Mouse (Mus musculus) megakaryocyte, embryonic 14.5 days (primary cell): ENCODE measurements around the gene Sac3d1. TPM values are rescaled to one million over a fixed set of nuclear protein-coding genes. Genes with fewer than 3 reads are reported as not detected.
A peak's percentile ranks its signal among the peaks of the same experiment; 100 is the strongest.

Source experiments
- H3K27me3 ChIP-seq: replicated peaks from 2 replicates; pipeline ENCODE3; 2012; ENCODE audit warnings: inconsistent platforms
- H3K36me3 ChIP-seq: replicated peaks from 2 replicates; pipeline ENCODE3; 2012; ENCODE audit warnings: low read length, inconsistent platforms, mixed read lengths
- H3K4me1 ChIP-seq: 2 replicates; pipeline ENCODE4 v1.6.1; 2012; ENCODE audit warnings: inconsistent platforms
- H3K4me3 ChIP-seq: replicated peaks from 2 replicates; pipeline ENCODE3; 2012; ENCODE audit warnings: moderate library complexity, mild to moderate bottlenecking, inconsistent platforms
- H3K9me3 ChIP-seq: 2 replicates; pipeline ENCODE4 v1.6.1; 2012; ENCODE audit warnings: inconsistent platforms
- FLI1 ChIP-seq: IDR thresholded peaks from 2 replicates; pipeline ENCODE4 v1.6.1; 2012; ENCODE audit warnings: low read length, inconsistent platforms, mixed read lengths
- GATA1 ChIP-seq: IDR thresholded peaks from 3 replicates; pipeline ENCODE4 v1.6.1; 2012; ENCODE audit warnings: mixed read lengths, low read length, inconsistent platforms, borderline replicate concordance
- polyA plus RNA-seq: library from polyadenylated mRNA; stranded (reverse); fragments of >175 nt; gene quantifications from 2 replicates; pipeline ENCODE4 v1.2.3, GENCODE M21; 2012; ENCODE audit warnings: low replicate concordance; ENCODE audit not compliant: insufficient read depth

Sac3d1 gene
- polyA plus RNA-seq, 1 experiment: 66.7 TPM

GRCm38 (mm10) chr19:6073889-6074288, 44.6 kb downstream of the Sac3d1 start:
- Histone ChIP-seq H3K4me3 (peak overlapping the region; percentile 47), H3K27me3 (no peaks in the 10 kb centered on the region), H3K4me1 (peaks cover 44% of the 10 kb centered on the region), H3K9me3 (no peaks in the 10 kb centered on the region), H3K36me3 (peaks cover 67% of the 10 kb centered on the region)
- no peak for TF ChIP-seq FLI1
- no peak for TF ChIP-seq GATA1

- H3K4me1 ChIP-seq: peaks cover 51% of the 10 kb centered on the region
- H3K27me3 ChIP-seq: no peaks in the 10 kb centered on the region
- H3K4me3 ChIP-seq: no peak overlapping the region
- no peak for TF ChIP-seq FLI1
- TF ChIP-seq GATA1: no peak
- H3K36me3 ChIP-seq: peaks cover 78% of the 10 kb centered on the region
- H3K9me3 ChIP-seq: no peaks in the 10 kb centered on the region
These were observed 47.2 kb downstream of the Sac3d1 start for GRCm38 (mm10) chr19:6071261-6071660.

DNA sequence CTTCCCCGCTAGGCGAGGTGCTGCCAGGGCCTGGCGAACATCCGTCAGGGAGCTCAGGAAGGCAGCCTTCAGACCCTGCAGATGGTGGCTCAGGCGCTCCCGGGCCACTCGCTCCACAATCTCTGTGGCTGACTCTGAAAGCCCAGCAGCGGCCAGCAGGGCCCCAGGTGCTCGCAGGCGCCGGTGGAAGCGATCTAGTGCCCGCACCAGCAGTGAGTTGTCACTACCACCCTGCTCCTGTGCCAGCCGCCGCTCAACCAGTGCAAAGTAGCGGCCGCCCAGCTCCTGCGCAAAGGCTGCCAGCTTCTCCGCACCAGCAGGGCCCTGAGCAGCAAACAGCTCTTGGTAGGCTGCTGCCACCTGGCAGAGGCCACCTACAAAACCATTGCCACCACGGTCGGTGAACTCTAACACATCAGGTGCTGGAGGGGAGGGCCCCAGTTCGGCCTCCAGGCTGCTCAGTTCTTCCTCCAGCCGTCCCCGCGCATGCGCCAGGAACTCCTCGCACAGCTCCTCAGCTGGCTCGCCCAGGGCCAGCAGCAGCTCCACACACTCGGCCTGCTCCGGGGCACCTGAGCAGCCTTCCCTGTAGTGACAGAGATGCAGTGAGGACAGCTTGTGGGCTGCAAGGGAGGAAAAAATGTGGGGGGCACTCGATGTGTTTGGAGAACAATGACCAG, 47.7 kb downstream of the Sac3d1 start:
- no peak for TF ChIP-seq FLI1
- no peak for TF ChIP-seq GATA1
- H3K4me3 ChIP-seq: no peak overlapping the region
- H3K27me3 ChIP-seq: no peaks in the 10 kb centered on the region
- peaks cover 76% of the 10 kb centered on the region for H3K36me3 ChIP-seq
- H3K9me3 ChIP-seq: no peaks in the 10 kb centered on the region
- H3K4me1 ChIP-seq: peaks cover 50% of the 10 kb centered on the region

DNA sequence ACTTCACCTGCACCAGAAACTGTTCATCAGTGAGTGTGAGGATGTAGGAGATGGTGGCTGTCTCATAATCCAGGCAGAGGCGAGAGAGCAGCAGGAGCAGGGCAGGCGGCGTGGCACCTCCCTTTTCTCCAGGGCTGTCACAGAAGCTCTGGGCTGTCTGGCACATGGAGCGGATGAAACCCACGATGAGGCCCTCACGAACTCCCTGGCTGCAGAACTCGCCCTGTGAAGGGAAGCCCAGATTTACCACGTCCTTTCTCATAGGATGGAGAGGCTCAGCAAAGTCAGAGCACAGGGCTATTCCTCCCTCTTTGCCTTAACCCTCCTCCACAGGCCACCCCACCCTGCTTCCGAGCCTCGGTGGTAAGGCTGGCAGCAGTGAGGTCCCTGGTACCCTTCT, 48.6 kb downstream of the Sac3d1 start:
- Histone ChIP-seq H3K27me3 (no peaks in the 10 kb centered on the region), H3K4me3 (peak overlapping the region; percentile 26), H3K36me3 (peaks cover 71% of the 10 kb centered on the region), H3K4me1 (peaks cover 44% of the 10 kb centered on the region), H3K9me3 (no peaks in the 10 kb centered on the region)
- TF ChIP-seq GATA1 (no peak), FLI1 (no peak)

DNA sequence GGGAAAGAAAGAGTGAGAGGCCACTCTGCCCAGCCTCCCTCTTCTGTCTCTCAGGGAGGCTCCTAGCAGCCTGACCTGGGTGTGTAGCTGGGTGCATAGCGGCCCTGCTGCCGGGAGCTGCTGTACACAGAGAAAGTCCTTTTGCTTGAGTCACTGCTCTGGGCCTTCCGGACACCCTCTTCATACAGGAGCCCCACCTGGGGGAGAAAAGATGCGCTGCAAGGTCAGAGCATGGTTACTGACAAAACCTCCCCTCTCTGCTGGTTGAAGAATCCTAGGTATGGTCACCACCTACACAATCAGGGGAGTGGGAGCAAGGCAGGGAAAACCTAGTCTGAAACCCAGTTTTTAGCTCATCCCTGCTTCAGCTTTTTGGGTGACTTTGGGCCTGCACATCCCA, 49.5 kb downstream of the Sac3d1 start:
- Histone ChIP-seq H3K4me1 (peaks cover 39% of the 10 kb centered on the region), H3K9me3 (no peaks in the 10 kb centered on the region), H3K27me3 (no peaks in the 10 kb centered on the region), H3K4me3 (no peak overlapping the region), H3K36me3 (peaks cover 64% of the 10 kb centered on the region)
- no peak for TF ChIP-seq FLI1

- Histone ChIP-seq H3K4me3 (peak within 1 kb of the TSS; percentile 94), H3K27me3 (no peaks in the 10 kb centered on the region), H3K36me3 (peaks cover 61% of the 10 kb centered on the region), H3K4me1 (peaks cover 50% of the 10 kb centered on the region), H3K9me3 (no peaks in the 10 kb centered on the region)
- TF ChIP-seq GATA1: no peak
- no peak for TF ChIP-seq FLI1
These were observed 50.6 kb downstream of the Sac3d1 start, which contains the start of gene Tm7sf2 for GRCm38 (mm10) chr19:6067724-6068415. Tm7sf2 (minus strand) TSS chr19:6068373.

GRCm38 (mm10) chr19:6067011-6067723, 51.3 kb downstream of the Sac3d1 start:
- Histone ChIP-seq H3K27me3 (no peaks in the 10 kb centered on the region), H3K4me1 (peaks cover 57% of the 10 kb centered on the region), H3K9me3 (no peaks in the 10 kb centered on the region), H3K4me3 (peak overlapping the region; percentile 94), H3K36me3 (peaks cover 56% of the 10 kb centered on the region)
- TF ChIP-seq FLI1: no peak

- peaks cover 63% of the 10 kb centered on the region for H3K4me1 ChIP-seq
- TF ChIP-seq FLI1: no peak
- peaks cover 50% of the 10 kb centered on the region for H3K36me3 ChIP-seq
- H3K9me3 ChIP-seq: no peaks in the 10 kb centered on the region
- no peaks in the 10 kb centered on the region for H3K27me3 ChIP-seq
- peak overlapping the region; percentile 94 for H3K4me3 ChIP-seq
These were observed 51.9 kb downstream of the Sac3d1 start for GRCm38 (mm10) chr19:6066571-6066970.

Other genes starting within 250 kb of the Sac3d1 start
- 28.5 and 57.6 TPM in 2 replicates for gene Frmd8, start 243.4 kb downstream of the Sac3d1 start, polyA plus RNA-seq
- 3.6 and 6.9 TPM in 2 replicates for gene Slc25a45, start 240.8 kb downstream of the Sac3d1 start, polyA plus RNA-seq
- 0.57 and 1.3 TPM in 2 replicates for gene Tigd3, start 224.5 kb downstream of the Sac3d1 start, polyA plus RNA-seq
- 23.0 and 44.7 TPM in 2 replicates for gene Dpf2, start 205.6 kb downstream of the Sac3d1 start, polyA plus RNA-seq
- 4.4 and 15.7 TPM in 2 replicates for gene Cdc42ep2, start 193.8 kb downstream of the Sac3d1 start, polyA plus RNA-seq
- 11.0 and 14.1 TPM in 2 replicates for gene Pola2, start 154.4 kb downstream of the Sac3d1 start, polyA plus RNA-seq
- gene Slc22a20, start 132.5 kb downstream of the Sac3d1 start, polyA plus RNA-seq: not detected in 2 replicates
- gene Capn1, start 102.8 kb downstream of the Sac3d1 start, polyA plus RNA-seq: 66.2 and 91.7 TPM in 2 replicates
- gene Syvn1, start 72.1 kb downstream of the Sac3d1 start, polyA plus RNA-seq: 129 and 202 TPM in 2 replicates
- 19.0 and 54.3 TPM in 2 replicates for gene Mrpl49, start 60.9 kb downstream of the Sac3d1 start, polyA plus RNA-seq
- 3,425 and 5,919 TPM in 2 replicates for gene Fau, start 60.8 kb downstream of the Sac3d1 start, polyA plus RNA-seq
- 39.7 and 64.8 TPM in 2 replicates for gene Znhit2, start 57.5 kb downstream of the Sac3d1 start, polyA plus RNA-seq
- gene Tm7sf2, start 50.3 kb downstream of the Sac3d1 start, polyA plus RNA-seq: 26.1 and 59.5 TPM in 2 replicates
- gene Vps51, start 41.4 kb downstream of the Sac3d1 start, polyA plus RNA-seq: 23.5 and 35.2 TPM in 2 replicates
- gene Tmem262, start 38.6 kb downstream of the Sac3d1 start, polyA plus RNA-seq: not detected in 2 replicates
- not detected in 2 replicates for gene Gm28374, start 36.4 kb downstream of the Sac3d1 start, polyA plus RNA-seq
- gene Zfpl1, start 33.7 kb downstream of the Sac3d1 start, polyA plus RNA-seq: 88.5 and 121 TPM in 2 replicates
- 2.6 TPM in 1 of 2 replicates, not detected in the other for gene Cdca5, start 33.7 kb downstream of the Sac3d1 start, polyA plus RNA-seq
- 1.5 and 3.1 TPM in 2 replicates for gene AC131692.1, start 24.2 kb downstream of the Sac3d1 start, polyA plus RNA-seq
- 0.30 TPM in 1 of 2 replicates, not detected in the other for gene Naaladl1, start 12.9 kb downstream of the Sac3d1 start, polyA plus RNA-seq
- gene Snx15, start 9.7 kb upstream of the Sac3d1 start, polyA plus RNA-seq: 138 and 337 TPM in 2 replicates
- 1.7 and 3.7 TPM in 2 replicates for gene Batf2, start 22.3 kb upstream of the Sac3d1 start, polyA plus RNA-seq
- gene Arl2, start 22.9 kb upstream of the Sac3d1 start, polyA plus RNA-seq: 46.0 and 68.7 TPM in 2 replicates
- gene Majin, start 65.7 kb upstream of the Sac3d1 start, polyA plus RNA-seq: not detected in 2 replicates
- gene Gpha2, start 107.7 kb upstream of the Sac3d1 start, polyA plus RNA-seq: not detected in 2 replicates
- 26.0 and 29.6 TPM in 2 replicates for gene Ppp2r5b, start 117.2 kb upstream of the Sac3d1 start, polyA plus RNA-seq
- gene Atg2a, start 123.0 kb upstream of the Sac3d1 start, polyA plus RNA-seq: 34.7 and 62.6 TPM in 2 replicates
- 474 and 728 TPM in 2 replicates for gene Ehd1, start 158.1 kb upstream of the Sac3d1 start, polyA plus RNA-seq
- gene Cdc42bpg, start 187.8 kb upstream of the Sac3d1 start, polyA plus RNA-seq: 4.8 and 6.6 TPM in 2 replicates
- 70.2 and 174 TPM in 2 replicates for gene Men1, start 216.3 kb upstream of the Sac3d1 start, polyA plus RNA-seq
- 9.3 and 21.8 TPM in 2 replicates for gene Map4k2, start 222.5 kb upstream of the Sac3d1 start, polyA plus RNA-seq
- gene Sf1, start 245.0 kb upstream of the Sac3d1 start, polyA plus RNA-seq: 1,025 and 2,643 TPM in 2 replicates